Mouse (Mus musculus): Measurements from ENCODE around the gene Ift46. TPM values are rescaled to one million over a fixed set of nuclear protein-coding genes. Genes with fewer than 3 reads are reported as not detected.

Gene Ift46
- polyA plus RNA-seq, 1 experiment: 3.7 TPM

GRCm38 (mm10) chr9:44804678-44805077 lies 37.0 kb downstream of the Ift46 start:
- H3K27me3 ChIP-seq (replicated peaks): peaks cover 20% of the 10 kb centered on the region
- peaks cover 6% of the 10 kb centered on the region for H3K4me1 ChIP-seq
- peaks cover 55% of the 10 kb centered on the region for H3K36me3 ChIP-seq (replicated peaks; ENCODE audit: low read length)
- no peaks in the 10 kb centered on the region for H3K9me3 ChIP-seq
- no peak overlapping the region for H3K4me3 ChIP-seq (replicated peaks)
- TF ChIP-seq FLI1 (IDR thresholded peaks at IDR 0.05; ENCODE audit: low read length) (no peak), GATA1 (IDR thresholded peaks at IDR 0.05; ENCODE audit: borderline replicate concordance, low read length) (no peak)

DNA sequence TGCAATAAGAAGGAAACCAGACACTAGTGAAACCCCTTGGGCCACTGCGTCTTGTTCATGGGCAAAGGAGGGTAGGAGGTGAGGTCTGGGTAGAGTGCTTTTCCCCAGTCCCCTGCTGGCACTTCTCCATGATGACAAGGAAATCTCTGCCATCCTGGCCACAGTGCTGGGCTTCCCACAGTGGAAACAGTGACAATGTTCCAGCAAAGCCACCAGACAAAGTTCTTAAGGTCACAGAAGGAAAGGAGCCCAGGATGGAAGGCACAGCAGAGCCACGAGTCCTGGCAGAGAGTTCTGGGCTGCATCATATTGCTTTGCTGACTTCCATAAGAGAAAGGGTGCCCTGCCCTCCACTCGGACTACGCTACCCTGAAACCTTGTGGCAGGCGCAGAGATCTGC lies 37.8 kb downstream of the Ift46 start:
- 0 out of 2 replicates have a peak, but pooled peaks cover 3% of the 10 kb centered on the region for H3K4me1 ChIP-seq
- H3K27me3 ChIP-seq (replicated peaks): peaks cover 11% of the 10 kb centered on the region
- H3K4me3 ChIP-seq (replicated peaks): no peak overlapping the region
- no peak for TF ChIP-seq GATA1 (IDR thresholded peaks at IDR 0.05; ENCODE audit: borderline replicate concordance, low read length)
- no peak for TF ChIP-seq FLI1 (IDR thresholded peaks at IDR 0.05; ENCODE audit: low read length)
- H3K36me3 ChIP-seq (replicated peaks; ENCODE audit: low read length): peaks cover 64% of the 10 kb centered on the region
- H3K9me3 ChIP-seq: no peaks in the 10 kb centered on the region

GRCm38 (mm10) chr9:44807141-44807540 lies 39.4 kb downstream of the Ift46 start:
- Histone ChIP-seq H3K27me3 (replicated peaks) (no peaks in the 10 kb centered on the region), H3K4me1 (0 out of 2 replicates have a peak, but pooled peaks cover 3% of the 10 kb centered on the region), H3K36me3 (replicated peaks; ENCODE audit: low read length) (peaks cover 79% of the 10 kb centered on the region), H3K9me3 (no peaks in the 10 kb centered on the region), H3K4me3 (replicated peaks) (no peak overlapping the region)
- TF ChIP-seq FLI1 (IDR thresholded peaks at IDR 0.05; ENCODE audit: low read length) (no peak), GATA1 (IDR thresholded peaks at IDR 0.05; ENCODE audit: borderline replicate concordance, low read length) (no peak)

- Histone ChIP-seq H3K9me3 (no peaks in the 10 kb centered on the region), H3K4me1 (0 out of 2 replicates have a peak, but pooled peaks cover 3% of the 10 kb centered on the region), H3K4me3 (replicated peaks) (no peak overlapping the region), H3K36me3 (replicated peaks; ENCODE audit: low read length) (peaks cover 86% of the 10 kb centered on the region), H3K27me3 (replicated peaks) (no peaks in the 10 kb centered on the region)
- no peak for TF ChIP-seq FLI1 (IDR thresholded peaks at IDR 0.05; ENCODE audit: low read length)
Measured at GRCm38 (mm10) chr9:44807778-44808177, 40.1 kb downstream of the Ift46 start.

- no peaks in the 10 kb centered on the region for H3K9me3 ChIP-seq
- H3K4me3 ChIP-seq (replicated peaks): no peak overlapping the region
- H3K4me1 ChIP-seq: no peaks in the 10 kb centered on the region
- TF ChIP-seq FLI1 (IDR thresholded peaks at IDR 0.05; ENCODE audit: low read length) (no peak), GATA1 (IDR thresholded peaks at IDR 0.05; ENCODE audit: borderline replicate concordance, low read length) (no peak)
- H3K27me3 ChIP-seq (replicated peaks): no peaks in the 10 kb centered on the region
- H3K36me3 ChIP-seq (replicated peaks; ENCODE audit: low read length): peaks cover 99% of the 10 kb centered on the region
Measured at GRCm38 (mm10) chr9:44810316-44810715, 42.6 kb downstream of the Ift46 start.

- H3K4me1 ChIP-seq: peaks cover 8% of the 10 kb centered on the region
- TF ChIP-seq GATA1 (IDR thresholded peaks at IDR 0.05; ENCODE audit: borderline replicate concordance, low read length): no peak
- no peak for TF ChIP-seq FLI1 (IDR thresholded peaks at IDR 0.05; ENCODE audit: low read length)
- no peaks in the 10 kb centered on the region for H3K9me3 ChIP-seq
- no peak overlapping the region for H3K4me3 ChIP-seq (replicated peaks)
- no peaks in the 10 kb centered on the region for H3K27me3 ChIP-seq (replicated peaks)
- peaks cover 99% of the 10 kb centered on the region for H3K36me3 ChIP-seq (replicated peaks; ENCODE audit: low read length)
Measured at GRCm38 (mm10) chr9:44814179-44814578, 46.5 kb downstream of the Ift46 start.

DNA sequence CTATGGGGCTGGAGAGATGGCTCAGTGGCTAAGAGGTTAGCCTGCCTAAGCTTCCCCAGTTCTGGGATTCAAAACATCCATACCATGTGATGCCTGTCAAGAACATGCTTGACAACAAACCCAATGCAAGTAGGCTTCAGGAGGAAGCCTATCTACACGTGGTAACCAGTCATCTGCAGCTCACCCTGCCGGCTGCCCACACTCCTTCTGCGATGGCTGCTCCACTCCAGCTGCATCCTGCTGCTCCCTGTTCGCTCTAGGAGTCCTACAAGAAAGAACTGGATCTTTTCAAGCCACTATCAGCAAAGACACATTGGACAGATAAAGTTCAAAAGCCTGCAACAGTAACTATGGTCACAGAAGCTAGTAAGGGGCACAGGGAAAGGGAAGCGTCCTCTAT lies 49.8 kb downstream of the Ift46 start:
- H3K36me3 ChIP-seq (replicated peaks; ENCODE audit: low read length): peaks cover 100% of the 10 kb centered on the region
- no peak for TF ChIP-seq GATA1 (IDR thresholded peaks at IDR 0.05; ENCODE audit: borderline replicate concordance, low read length)
- TF ChIP-seq FLI1 (IDR thresholded peaks at IDR 0.05; ENCODE audit: low read length): no peak
- no peak overlapping the region for H3K4me3 ChIP-seq (replicated peaks)
- H3K9me3 ChIP-seq: no peaks in the 10 kb centered on the region
- H3K27me3 ChIP-seq (replicated peaks): no peaks in the 10 kb centered on the region
- peaks cover 8% of the 10 kb centered on the region for H3K4me1 ChIP-seq

- TF ChIP-seq GATA1 (IDR thresholded peaks at IDR 0.05; ENCODE audit: borderline replicate concordance, low read length) (no peak), FLI1 (IDR thresholded peaks at IDR 0.05; ENCODE audit: low read length) (no peak)
- Histone ChIP-seq H3K27me3 (replicated peaks) (no peaks in the 10 kb centered on the region), H3K36me3 (replicated peaks; ENCODE audit: low read length) (peaks cover 100% of the 10 kb centered on the region), H3K4me3 (replicated peaks) (no peak overlapping the region), H3K9me3 (no peaks in the 10 kb centered on the region), H3K4me1 (peaks cover 8% of the 10 kb centered on the region)
Measured at GRCm38 (mm10) chr9:44819920-44820827, 52.5 kb downstream of the Ift46 start.

- Histone ChIP-seq H3K4me3 (replicated peaks) (no peak overlapping the region), H3K4me1 (peaks cover 9% of the 10 kb centered on the region; the same call in 1 of the 2 replicates), H3K36me3 (replicated peaks; ENCODE audit: low read length) (peaks cover 100% of the 10 kb centered on the region), H3K27me3 (replicated peaks) (no peaks in the 10 kb centered on the region), H3K9me3 (no peaks in the 10 kb centered on the region)
- TF ChIP-seq FLI1 (IDR thresholded peaks at IDR 0.05; ENCODE audit: low read length): no peak
- TF ChIP-seq GATA1 (IDR thresholded peaks at IDR 0.05; ENCODE audit: borderline replicate concordance, low read length): no peak
Measured at GRCm38 (mm10) chr9:44826660-44827059, 59.0 kb downstream of the Ift46 start.

- Histone ChIP-seq H3K4me3 (replicated peaks) (no peak overlapping the region), H3K4me1 (peaks cover 9% of the 10 kb centered on the region; the same call in 1 of the 2 replicates), H3K36me3 (replicated peaks; ENCODE audit: low read length) (peaks cover 100% of the 10 kb centered on the region), H3K27me3 (replicated peaks) (no peaks in the 10 kb centered on the region), H3K9me3 (no peaks in the 10 kb centered on the region)
- no peak for TF ChIP-seq FLI1 (IDR thresholded peaks at IDR 0.05; ENCODE audit: low read length)
- no peak for TF ChIP-seq GATA1 (IDR thresholded peaks at IDR 0.05; ENCODE audit: borderline replicate concordance, low read length)
Measured at GRCm38 (mm10) chr9:44828944-44829343, 61.2 kb downstream of the Ift46 start.

Measured in megakaryocyte, embryonic 14.5 days (primary cell).